Mouse (Mus musculus) megakaryocyte, embryonic 14.5 days (primary cell): ENCODE data around the gene Ecel1. TPM values are rescaled to one million over a fixed set of nuclear protein-coding genes. Genes with fewer than 3 reads are reported as not detected.

Experiments used
- H3K27me3 ChIP-seq: replicated peaks from 2 replicates; pipeline ENCODE3; 2012; ENCODE audit warnings: inconsistent platforms
- H3K36me3 ChIP-seq: replicated peaks from 2 replicates; pipeline ENCODE3; 2012; ENCODE audit warnings: low read length, inconsistent platforms, mixed read lengths
- H3K4me1 ChIP-seq: 2 replicates; pipeline ENCODE4 v1.6.1; 2012; ENCODE audit warnings: inconsistent platforms
- H3K4me3 ChIP-seq: replicated peaks from 2 replicates; pipeline ENCODE3; 2012; ENCODE audit warnings: moderate library complexity, mild to moderate bottlenecking, inconsistent platforms
- H3K9me3 ChIP-seq: 2 replicates; pipeline ENCODE4 v1.6.1; 2012; ENCODE audit warnings: inconsistent platforms
- FLI1 ChIP-seq: IDR thresholded peaks from 2 replicates; pipeline ENCODE4 v1.6.1; 2012; ENCODE audit warnings: low read length, inconsistent platforms, mixed read lengths
- GATA1 ChIP-seq: IDR thresholded peaks from 3 replicates; pipeline ENCODE4 v1.6.1; 2012; ENCODE audit warnings: mixed read lengths, low read length, inconsistent platforms, borderline replicate concordance
- polyA plus RNA-seq: library from polyadenylated mRNA; stranded (reverse); fragments of >175 nt; gene quantifications from 2 replicates; pipeline ENCODE4 v1.2.3, GENCODE M21; 2012; ENCODE audit warnings: low replicate concordance; ENCODE audit not compliant: insufficient read depth

The Ecel1 gene
- polyA plus RNA-seq, 1 experiment = not detected

GRCm38 (mm10) chr1:87172316-87172715 is 16.0 kb upstream of the Ecel1 start:
- TF ChIP-seq FLI1 (no peak), GATA1 (no peak)
- Histone ChIP-seq H3K4me1 (peaks cover 24% of the 10 kb centered on the region), H3K4me3 (no peak overlapping the region), H3K9me3 (peaks cover 3% of the 10 kb centered on the region; the same call in 1 of the 2 replicates), H3K27me3 (peaks cover 93% of the 10 kb centered on the region), H3K36me3 (no peaks in the 10 kb centered on the region)

DNA sequence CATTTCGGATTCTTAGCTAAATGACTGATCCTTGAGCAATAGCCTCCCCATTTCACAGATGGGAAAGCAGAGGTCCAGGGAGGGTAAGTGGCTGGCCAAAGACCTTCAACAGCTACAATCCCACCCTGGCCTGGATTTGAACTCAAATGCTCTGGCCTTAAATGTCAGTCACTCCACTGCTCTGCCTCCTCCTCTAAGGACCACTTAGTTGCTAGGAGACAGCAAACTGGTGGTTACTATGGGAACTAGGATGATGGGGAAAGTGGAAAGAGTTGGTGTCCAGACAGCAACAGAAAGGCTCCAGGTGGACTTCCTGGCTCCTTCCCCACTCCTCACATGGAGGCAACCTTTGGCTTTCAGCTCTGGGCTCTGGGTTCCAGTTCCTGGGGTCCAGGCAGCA is 15.0 kb upstream of the Ecel1 start:
- no peak overlapping the region for H3K4me3 ChIP-seq
- peaks cover 3% of the 10 kb centered on the region; the same call in 1 of the 2 replicates for H3K9me3 ChIP-seq
- no peak for TF ChIP-seq GATA1
- no peak for TF ChIP-seq FLI1
- peaks cover 24% of the 10 kb centered on the region for H3K4me1 ChIP-seq
- H3K27me3 ChIP-seq = peaks cover 93% of the 10 kb centered on the region
- H3K36me3 ChIP-seq = no peaks in the 10 kb centered on the region

DNA sequence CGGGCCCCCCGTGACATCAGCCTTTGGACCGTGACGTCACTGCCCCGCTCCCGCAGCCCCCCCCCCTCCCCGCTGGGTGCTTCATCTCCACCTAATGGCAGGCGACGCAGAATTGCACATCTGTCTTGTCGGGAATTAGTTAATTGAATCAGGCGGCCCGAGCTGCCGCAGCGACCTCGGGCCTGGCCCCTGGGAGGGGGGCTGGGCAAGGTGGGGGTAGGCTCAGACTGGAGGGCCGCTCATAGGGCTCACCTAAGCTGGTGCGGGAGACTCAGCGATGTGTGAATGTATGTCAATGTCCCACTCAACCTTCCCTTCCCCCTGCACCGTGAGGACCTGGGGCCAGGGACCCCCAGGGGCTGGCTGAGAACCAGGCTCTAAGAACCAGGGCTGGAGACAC is 14.1 kb upstream of the Ecel1 start:
- Histone ChIP-seq H3K9me3 (peaks cover 3% of the 10 kb centered on the region; the same call in 1 of the 2 replicates), H3K27me3 (peaks cover 93% of the 10 kb centered on the region), H3K4me3 (no peak overlapping the region), H3K36me3 (no peaks in the 10 kb centered on the region), H3K4me1 (peaks cover 18% of the 10 kb centered on the region)
- TF ChIP-seq GATA1 (no peak), FLI1 (no peak)

DNA sequence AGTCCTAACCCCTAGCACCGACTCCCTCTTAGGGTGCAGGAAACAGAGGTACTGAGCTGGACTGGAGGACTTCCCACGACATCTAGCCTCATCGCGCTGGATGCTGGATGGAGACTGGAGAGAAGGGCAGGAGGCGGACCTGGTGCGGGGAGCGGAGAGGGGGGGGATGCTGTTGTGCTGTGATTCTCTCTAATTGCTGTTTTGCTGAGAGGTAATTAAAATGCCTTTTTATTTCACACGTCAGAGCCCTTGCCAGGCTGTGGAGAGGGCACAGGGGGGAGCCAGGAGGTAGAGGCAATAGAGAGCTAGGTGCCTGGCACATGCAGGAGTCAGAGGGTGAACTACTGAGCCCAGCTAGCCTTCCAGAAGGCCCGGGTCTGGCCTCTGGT is 8.5 kb upstream of the Ecel1 start:
- Histone ChIP-seq H3K27me3 (peaks cover 97% of the 10 kb centered on the region), H3K4me1 (no peaks in the 10 kb centered on the region), H3K4me3 (no peak overlapping the region), H3K9me3 (no peaks in the 10 kb centered on the region), H3K36me3 (no peaks in the 10 kb centered on the region)
- TF ChIP-seq GATA1 (no peak), FLI1 (no peak)

GRCm38 (mm10) chr1:87164164-87164795 is 8.0 kb upstream of the Ecel1 start:
- no peaks in the 10 kb centered on the region for H3K36me3 ChIP-seq
- TF ChIP-seq GATA1 (no peak), FLI1 (no peak)
- H3K4me3 ChIP-seq = no peak overlapping the region
- H3K9me3 ChIP-seq = no peaks in the 10 kb centered on the region
- peaks cover 94% of the 10 kb centered on the region for H3K27me3 ChIP-seq
- H3K4me1 ChIP-seq = no peaks in the 10 kb centered on the region

DNA sequence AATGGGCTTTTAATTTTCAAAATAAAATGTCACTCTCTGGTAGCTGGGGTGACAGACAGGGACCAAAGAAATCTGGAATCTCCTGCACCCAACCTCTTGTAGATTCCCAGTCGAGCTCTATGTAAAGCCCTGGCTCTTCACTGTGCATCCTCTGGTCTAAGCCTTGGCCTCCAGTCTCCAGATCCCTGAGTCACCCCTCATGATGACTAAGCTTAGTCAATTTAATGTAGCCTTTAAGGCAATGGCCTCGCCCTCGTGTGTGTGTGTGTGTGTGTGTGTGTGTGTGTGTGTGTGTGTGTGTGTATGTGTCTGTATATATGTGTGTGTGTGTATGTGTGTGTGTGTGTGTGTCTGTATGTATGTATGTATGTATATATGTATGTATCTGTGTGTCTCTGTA is 3.1 kb upstream of the Ecel1 start:
- Histone ChIP-seq H3K4me3 (no peak overlapping the region), H3K9me3 (no peaks in the 10 kb centered on the region; the same call in 1 of the 2 replicates), H3K4me1 (peaks cover 5% of the 10 kb centered on the region), H3K27me3 (peaks cover 91% of the 10 kb centered on the region), H3K36me3 (no peaks in the 10 kb centered on the region)
- TF ChIP-seq GATA1 = no peak
- no peak for TF ChIP-seq FLI1

DNA sequence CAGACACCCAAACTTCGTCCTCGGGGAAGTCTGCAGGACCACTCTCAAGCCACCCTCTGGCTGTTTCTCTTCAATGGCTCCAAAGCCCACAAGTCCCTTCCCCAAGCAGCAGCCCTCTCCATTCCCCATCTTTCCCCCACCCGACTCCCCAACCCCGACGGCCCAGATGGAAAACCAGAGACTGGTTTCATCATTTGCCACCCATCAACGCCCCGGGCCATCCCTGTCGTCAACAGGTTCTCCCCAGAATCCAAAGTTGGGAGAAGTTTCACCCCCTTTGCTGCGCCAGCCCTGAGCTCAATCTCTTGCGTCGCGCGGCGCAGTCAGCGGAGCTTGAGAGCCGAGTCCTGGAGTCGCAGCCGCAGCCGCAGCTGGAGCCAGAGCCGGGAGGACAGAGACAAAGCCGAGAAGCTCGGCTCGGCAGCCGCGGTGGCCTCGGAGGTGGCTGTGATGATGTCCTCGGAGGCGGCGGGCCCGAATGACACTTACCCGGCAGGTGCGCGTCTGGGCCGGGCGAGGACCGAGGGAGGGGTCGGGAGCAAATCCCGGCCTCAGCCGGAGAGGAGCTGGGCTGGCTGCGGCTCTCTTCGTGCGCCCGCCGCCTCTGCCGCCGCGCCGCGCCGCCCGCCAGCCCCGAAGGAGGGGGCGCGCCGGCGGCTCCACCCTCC is 656 bp downstream of the Ecel1 start:
- H3K4me1 ChIP-seq = peaks cover 11% of the 10 kb centered on the region
- H3K4me3 ChIP-seq = no peak overlapping the region
- no peaks in the 10 kb centered on the region for H3K36me3 ChIP-seq
- H3K9me3 ChIP-seq = no peaks in the 10 kb centered on the region; the same call in 1 of the 2 replicates
- peaks cover 92% of the 10 kb centered on the region for H3K27me3 ChIP-seq
- TF ChIP-seq GATA1 = no peak
- no peak for TF ChIP-seq FLI1

DNA sequence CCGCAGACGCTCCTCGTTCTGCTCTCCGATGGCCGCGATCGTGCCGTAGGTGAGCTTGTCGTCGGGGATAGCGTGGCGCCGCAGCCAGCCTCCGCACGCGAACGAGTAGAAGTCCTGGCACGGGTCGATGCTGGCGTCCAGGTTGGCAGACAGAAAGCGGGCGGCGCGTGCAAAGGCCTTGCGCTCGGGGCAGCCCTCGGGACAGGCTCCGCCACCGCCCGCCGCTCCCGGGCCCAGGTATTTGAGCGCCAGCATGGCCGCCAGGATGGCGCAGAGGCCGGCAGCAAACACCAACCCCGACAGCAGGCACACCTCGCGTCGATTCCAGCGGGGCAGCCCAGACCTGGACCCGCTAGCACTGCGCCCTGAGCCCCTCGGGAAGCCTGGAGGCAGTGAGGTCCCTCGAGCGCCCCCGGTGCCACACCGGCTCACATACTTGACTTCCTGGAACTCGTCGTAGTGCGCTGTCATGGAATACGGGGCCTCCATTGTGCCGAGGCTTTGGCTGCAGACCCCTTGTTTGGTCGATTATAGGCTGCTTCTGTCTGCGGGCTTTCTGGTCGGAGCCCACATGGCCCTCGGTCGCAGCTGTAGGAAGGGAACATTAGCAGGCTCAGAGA is 1.7 kb downstream of the Ecel1 start:
- Histone ChIP-seq H3K4me1 (peaks cover 12% of the 10 kb centered on the region), H3K4me3 (peak overlapping the region; percentile 38), H3K36me3 (no peaks in the 10 kb centered on the region), H3K27me3 (peaks cover 94% of the 10 kb centered on the region), H3K9me3 (no peaks in the 10 kb centered on the region; the same call in 1 of the 2 replicates)
- TF ChIP-seq GATA1 (no peak), FLI1 (no peak)

- Histone ChIP-seq H3K27me3 (peaks cover 99% of the 10 kb centered on the region), H3K9me3 (no peaks in the 10 kb centered on the region; the same call in 1 of the 2 replicates), H3K4me3 (peak overlapping the region; percentile 38), H3K4me1 (peaks cover 17% of the 10 kb centered on the region), H3K36me3 (no peaks in the 10 kb centered on the region)
- TF ChIP-seq FLI1 (no peak), GATA1 (no peak)
Measured at GRCm38 (mm10) chr1:87153776-87154500, 2.4 kb downstream of the Ecel1 start.

GRCm38 (mm10) chr1:87151286-87151685 is 5.0 kb downstream of the Ecel1 start:
- no peak overlapping the region for H3K4me3 ChIP-seq
- no peaks in the 10 kb centered on the region; the same call in 1 of the 2 replicates for H3K9me3 ChIP-seq
- TF ChIP-seq GATA1 (no peak), FLI1 (no peak)
- H3K27me3 ChIP-seq = peaks cover 99% of the 10 kb centered on the region
- H3K36me3 ChIP-seq = no peaks in the 10 kb centered on the region
- H3K4me1 ChIP-seq = peaks cover 17% of the 10 kb centered on the region
